Mouse (Mus musculus) megakaryocyte, embryonic 14.5 days (primary cell): ENCODE results near the gene Rabgef1.

Source experiments
- FLI1 ChIP-seq: IDR thresholded peaks from 2 replicates; pipeline ENCODE4 v1.6.1; 2012; ENCODE audit warnings: low read length, inconsistent platforms, mixed read lengths
- GATA1 ChIP-seq: IDR thresholded peaks from 3 replicates; pipeline ENCODE4 v1.6.1; 2012; ENCODE audit warnings: mixed read lengths, low read length, inconsistent platforms, borderline replicate concordance

- TF ChIP-seq GATA1 (no peak), FLI1 (no peak)
These were observed 45.2 kb downstream of the Rabgef1 start, which contains the start of gene Tmem248 for GRCm38 (mm10) chr5:130216781-130217180.
